In genomic region chr17:43580456-43580855, GRCm38 (mm10) we compare ENCODE assay signal across 9 mouse cellular contexts. TPM values are rescaled to one million over a fixed set of nuclear protein-coding genes. Genes with fewer than 3 reads are reported as not detected.
DNase-seq lines count a peak whose midpoint lies in the region; ATAC-seq and TF ChIP-seq lines count a peak whose summit lies in the region.
"Had no signal": no experiment of that assay in that cellular context is flagged by ENCODE, and none has a peak within 500 bp of the region (broad histone marks: within the 10 kb centered on the region; RNA-seq: fewer than 3 reads in every experiment).

No protein-coding gene starts in this region.

- no peak for TF ChIP-seq CTCF in liver, postnatal 0 days (IDR thresholded peaks at IDR 0.05; ENCODE audit: low read depth)

- TF ChIP-seq EP300 in liver, postnatal 0 days (IDR thresholded peaks at IDR 0.05; ENCODE audit: low read depth), result no peak

- H3K9me3 ChIP-seq in liver, postnatal 0 days (ENCODE audit: low read length), result no peaks in the 10 kb centered on the region
- H3K9me3 ChIP-seq in hindbrain, embryonic 14.5 days (ENCODE audit: control insufficient read depth, low read length), result no peaks in the 10 kb centered on the region
- H3K9me3 ChIP-seq in neural tube, embryonic 15.5 days (replicated peaks), result no peaks in the 10 kb centered on the region
- H3K9me3 ChIP-seq: limb, embryonic 13.5 days had no signal

- ATAC-seq in liver, postnatal 0 days, result peak; percentile 15; the same call in 1 of the 2 replicates
- no peak for ATAC-seq in hindbrain, embryonic 14.5 days (ENCODE audit: low FRiP score)
- no peak for ATAC-seq in neural tube, embryonic 15.5 days (ENCODE audit: low FRiP score)
- ATAC-seq in erythroblast, adult 5-6 weeks (replicated peaks; ENCODE audit: low FRiP score, poor library complexity, severe bottlenecking), result no peak

- no peaks in the 10 kb centered on the region for H3K27me3 ChIP-seq in liver, postnatal 0 days (ENCODE audit: insufficient read depth, low read length)
- no peaks in the 10 kb centered on the region for H3K27me3 ChIP-seq in hindbrain, embryonic 14.5 days (ENCODE audit: control insufficient read depth, insufficient read depth, low read length)
- H3K27me3 ChIP-seq in neural tube, embryonic 15.5 days (replicated peaks), result no peaks in the 10 kb centered on the region
- H3K27me3 ChIP-seq: limb, embryonic 13.5 days had no signal

- no peak overlapping the region for H3K9ac ChIP-seq in liver, postnatal 0 days (replicated peaks)
- H3K9ac ChIP-seq in hindbrain, embryonic 14.5 days, result peak overlapping the region; percentile 0; the same call in 1 of the 2 replicates
- H3K9ac ChIP-seq in neural tube, embryonic 15.5 days (replicated peaks), result 0 out of 2 replicates have a peak overlapping the region, but pooled peaks have one; percentile 7
- H3K9ac ChIP-seq: limb, embryonic 13.5 days had no signal

- H3K27ac ChIP-seq in liver, postnatal 0 days (ENCODE audit: low read depth), result 0 out of 2 replicates have a peak overlapping the region, but pooled peaks have one; percentile 64
- H3K27ac ChIP-seq in hindbrain, embryonic 14.5 days, result no peak overlapping the region
- peak overlapping the region; percentile 48; the same call in 1 of the 2 replicates for H3K27ac ChIP-seq in neural tube, embryonic 15.5 days (replicated peaks)

- peak overlapping the region; percentile 9; the same call in 1 of the 2 replicates for H3K4me2 ChIP-seq in liver, postnatal 0 days (ENCODE audit: low read depth, low read length)
- peak overlapping the region; percentile 18 for H3K4me2 ChIP-seq in hindbrain, embryonic 14.5 days (replicated peaks)
- peak overlapping the region; percentile 39 for H3K4me2 ChIP-seq in neural tube, embryonic 15.5 days
- H3K4me2 ChIP-seq: limb, embryonic 13.5 days had no signal

- peaks cover 19% of the 10 kb centered on the region for H3K4me1 ChIP-seq in liver, postnatal 0 days (ENCODE audit: insufficient read depth)
- H3K4me1 ChIP-seq in hindbrain, embryonic 14.5 days (replicated peaks; ENCODE audit: control insufficient read depth, insufficient read depth, low read length), result 0 out of 2 replicates have a peak, but pooled peaks cover 11% of the 10 kb centered on the region
- peaks cover 13% of the 10 kb centered on the region for H3K4me1 ChIP-seq in neural tube, embryonic 15.5 days

- no peaks in the 10 kb centered on the region for H3K36me3 ChIP-seq in liver, postnatal 0 days (replicated peaks; ENCODE audit: insufficient read depth, low read length)
- no peaks in the 10 kb centered on the region for H3K36me3 ChIP-seq in hindbrain, embryonic 14.5 days (replicated peaks; ENCODE audit: control insufficient read depth, insufficient read depth)
- H3K36me3 ChIP-seq in neural tube, embryonic 15.5 days, result no peaks in the 10 kb centered on the region
- H3K36me3 ChIP-seq: limb, embryonic 13.5 days had no signal

- DNase-seq in embryo, embryonic 10.5 days (ENCODE audit: low spot score), result peak; percentile 36
- no peak for DNase-seq in embryo, embryonic 9.5 days (ENCODE audit: extremely low spot score)
- no peak for DNase-seq in liver, postnatal 0 days
- no peak for DNase-seq in liver
- DNase-seq in hindbrain, embryonic 14.5 days (ENCODE audit: low spot score), result no peak
- no peak for DNase-seq in cerebellum, adult 8-10 months

- H3K4me3 ChIP-seq in liver, postnatal 0 days (ENCODE audit: low read depth, low read length), result no peak overlapping the region
- no peak overlapping the region for H3K4me3 ChIP-seq in hindbrain, embryonic 14.5 days (replicated peaks; ENCODE audit: low read length)
- no peak overlapping the region for H3K4me3 ChIP-seq in neural tube, embryonic 15.5 days (replicated peaks)
- H3K4me3 ChIP-seq: limb, embryonic 13.5 days had no signal

- WGBS in liver, postnatal 0 days (ENCODE audit: insufficient replicate concordance), result 40% methylated on average over 3 of the region's 3 CpGs
- 37% methylated on average over 3 of the region's 3 CpGs for WGBS in hindbrain, embryonic 14.5 days
- 43% methylated on average over 3 of the region's 3 CpGs for whole genome bisulfite sequencing in neural tube, embryonic 15.5 days

RNA-seq across cellular contexts. Expression of gene Pla2g7, which starts 12.6 kb away (rescaled TPM):
- polyA plus RNA-seq in liver, postnatal 0 days (2015; fragmentation: Nextera tagmentation; extraction: Ambion mirVana), result 57.0 and 61.4 TPM in 2 replicates
- polyA plus RNA-seq in hindbrain, embryonic 14.5 days (2014; fragmentation: Nextera tagmentation; extraction: Ambion mirVana), result 105 and 113 TPM in 2 replicates
- polyA plus RNA-seq in neural tube, embryonic 15.5 days (2015; fragmentation: Nextera tagmentation; extraction: Ambion mirVana), result 66.6 and 72.6 TPM in 2 replicates
- 11.5 and 12.1 TPM in 2 replicates for total RNA-seq in erythroblast, adult 5-6 weeks (2015; ENCODE audit: low replicate concordance)
- total RNA-seq in erythroblast, adult 5-6 weeks (2017; ENCODE audit: low replicate concordance), result 7.0 and 7.8 TPM in 2 replicates

RNA-seq across cellular contexts. Expression of gene Ankrd66, which starts 37.0 kb away (rescaled TPM):
- 0.11 and 0.23 TPM in 2 replicates for polyA plus RNA-seq in liver, postnatal 0 days (2015; fragmentation: Nextera tagmentation; extraction: Ambion mirVana)
- 0.94 and 2.1 TPM in 2 replicates for polyA plus RNA-seq in hindbrain, embryonic 14.5 days (2014; fragmentation: Nextera tagmentation; extraction: Ambion mirVana)
- polyA plus RNA-seq in neural tube, embryonic 15.5 days (2015; fragmentation: Nextera tagmentation; extraction: Ambion mirVana), result 0.32 and 0.42 TPM in 2 replicates
- not detected in 2 replicates for total RNA-seq in erythroblast, adult 5-6 weeks (2015; ENCODE audit: low replicate concordance)
- 0.56 TPM in 1 of 2 replicates, not detected in the other for total RNA-seq in erythroblast, adult 5-6 weeks (2017; ENCODE audit: low replicate concordance)

RNA-seq across cellular contexts. Expression of gene Tdrd6, which starts 49.6 kb away (rescaled TPM):
- polyA plus RNA-seq in liver, postnatal 0 days (2015; fragmentation: Nextera tagmentation; extraction: Ambion mirVana), result not detected in 2 replicates
- 0.50 and 0.56 TPM in 2 replicates for polyA plus RNA-seq in hindbrain, embryonic 14.5 days (2014; fragmentation: Nextera tagmentation; extraction: Ambion mirVana)
- polyA plus RNA-seq in neural tube, embryonic 15.5 days (2015; fragmentation: Nextera tagmentation; extraction: Ambion mirVana), result 0.55 and 0.81 TPM in 2 replicates
- not detected in 2 replicates for total RNA-seq in erythroblast, adult 5-6 weeks (2015; ENCODE audit: low replicate concordance)
- total RNA-seq in erythroblast, adult 5-6 weeks (2017; ENCODE audit: low replicate concordance), result not detected in 2 replicates
